Mouse (Mus musculus) erythroblast, embryonic 14.5 days (primary cell): ENCODE results near the gene Gpatch11. TPM values are rescaled to one million over a fixed set of nuclear protein-coding genes. Genes with fewer than 3 reads are reported as not detected.

ENCODE experiments used
- H3K27me3 ChIP-seq: 2 replicates; pipeline ENCODE4 v1.6.1; 2012; ENCODE audit warnings: inconsistent platforms; ENCODE audit not compliant: control insufficient read depth
- H3K36me3 ChIP-seq: 2 replicates; pipeline ENCODE4 v1.6.1; 2012; ENCODE audit warnings: mild to moderate bottlenecking, inconsistent platforms; ENCODE audit not compliant: control insufficient read depth
- H3K4me1 ChIP-seq: 2 replicates; pipeline ENCODE4 v1.6.1; 2012; ENCODE audit warnings: inconsistent platforms; ENCODE audit not compliant: control insufficient read depth
- H3K4me3 ChIP-seq: replicated peaks from 2 replicates; pipeline ENCODE3; 2012; ENCODE audit warnings: moderate library complexity, mild to moderate bottlenecking, inconsistent platforms
- H3K9me3 ChIP-seq: 2 replicates; pipeline ENCODE4 v1.6.1; 2012; ENCODE audit warnings: low read length, inconsistent platforms, mixed read lengths; ENCODE audit not compliant: control insufficient read depth
- GATA1 ChIP-seq: IDR thresholded peaks from 2 replicates; pipeline ENCODE4 v1.6.1; 2012; ENCODE audit warnings: low read length, inconsistent platforms, mixed read lengths
- TAL1 ChIP-seq: IDR thresholded peaks from 3 replicates; pipeline ENCODE4 v1.6.1; 2012; ENCODE audit warnings: low read length, inconsistent platforms, mixed read lengths
- polyA plus RNA-seq: library from polyadenylated mRNA; stranded (reverse); fragments of >175 nt; gene quantifications from 2 replicates; pipeline ENCODE4 v1.2.3, GENCODE M21; 2012

Gpatch11 gene
- polyA plus RNA-seq, 1 experiment: 0.56 TPM

DNA sequence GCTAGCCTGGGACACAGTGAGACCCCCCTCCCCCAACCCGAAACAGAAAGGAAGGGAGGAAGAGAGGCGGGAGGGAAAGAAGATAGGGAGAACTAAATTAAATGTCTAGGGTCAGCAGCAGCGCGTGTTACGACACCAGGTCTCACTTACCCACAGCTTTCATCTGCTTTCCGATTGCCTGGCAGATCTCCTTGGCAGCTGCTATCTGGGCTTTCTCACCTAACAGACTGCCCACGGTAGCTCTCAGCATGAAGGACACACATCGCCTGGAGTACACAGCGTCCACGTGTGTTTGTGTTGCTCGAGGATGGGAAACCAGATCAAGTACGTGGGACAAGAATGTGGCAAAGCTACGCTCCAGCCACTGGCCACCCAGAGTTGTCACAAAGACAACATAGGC lies 11.0 kb upstream of the Gpatch11 start:
- Histone ChIP-seq H3K9me3 (no peaks in the 10 kb centered on the region), H3K36me3 (peaks cover 51% of the 10 kb centered on the region), H3K4me3 (no peak overlapping the region), H3K27me3 (no peaks in the 10 kb centered on the region), H3K4me1 (no peaks in the 10 kb centered on the region)
- TF ChIP-seq TAL1: no peak

DNA sequence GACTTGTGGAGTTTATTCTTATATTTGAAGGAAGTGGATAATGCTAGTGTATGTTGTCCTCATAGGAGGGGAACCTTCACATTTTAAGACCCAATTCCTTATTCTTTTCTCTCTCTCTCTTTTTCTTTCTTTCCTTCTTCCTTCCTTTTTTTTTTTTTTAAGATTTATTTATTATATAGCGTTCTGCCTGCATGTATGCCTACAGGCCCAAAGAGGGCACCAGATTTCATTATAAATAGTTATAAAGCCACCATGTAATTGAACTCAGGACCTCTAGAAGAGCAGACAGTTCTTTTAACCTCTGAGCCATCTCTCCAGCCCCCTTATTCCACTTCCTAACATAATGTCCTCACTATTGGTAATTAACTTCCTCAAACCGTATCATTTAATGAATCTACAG lies 689 bp downstream of the Gpatch11 start:
- Histone ChIP-seq H3K4me1 (peaks cover 34% of the 10 kb centered on the region), H3K4me3 (peak overlapping the region; percentile 88), H3K36me3 (peaks cover 37% of the 10 kb centered on the region), H3K27me3 (no peaks in the 10 kb centered on the region), H3K9me3 (no peaks in the 10 kb centered on the region)
- TF ChIP-seq TAL1: no peak
- TF ChIP-seq GATA1: no peak

DNA sequence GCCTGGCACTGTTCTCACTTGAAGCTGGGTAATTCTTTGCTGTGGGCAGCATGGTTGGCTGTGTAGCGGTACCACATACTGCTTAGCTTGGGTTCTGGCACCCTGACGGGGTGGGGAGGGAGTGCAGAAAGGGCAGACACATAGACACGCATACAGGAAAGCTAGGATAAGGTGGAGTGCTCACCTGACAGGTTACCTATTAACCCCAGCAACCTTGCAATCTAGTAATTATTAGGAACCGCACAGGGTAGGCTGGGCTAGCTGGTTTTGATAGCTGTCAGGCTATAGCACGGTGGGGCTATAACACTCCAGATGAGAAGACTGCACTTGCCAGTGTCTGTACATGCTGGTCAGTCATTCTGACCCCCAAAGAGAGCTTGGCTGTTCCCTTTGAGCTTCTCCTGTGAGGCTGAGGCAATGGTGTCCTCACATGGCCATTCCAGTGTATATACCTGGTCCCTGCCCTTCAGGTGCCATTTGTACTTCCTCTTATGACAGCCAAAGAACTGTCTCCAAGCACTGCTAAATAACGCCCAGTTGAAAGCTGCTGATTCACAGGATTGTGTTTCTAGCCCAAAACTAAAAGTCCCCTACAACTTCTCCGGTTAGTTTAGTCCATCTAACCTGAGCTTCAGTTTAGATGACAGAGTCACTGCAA lies 7.0 kb downstream of the Gpatch11 start:
- no peak overlapping the region for H3K4me3 ChIP-seq
- H3K27me3 ChIP-seq: no peaks in the 10 kb centered on the region
- no peak for TF ChIP-seq GATA1
- TF ChIP-seq TAL1: no peak
- H3K36me3 ChIP-seq: peaks cover 89% of the 10 kb centered on the region
- H3K4me1 ChIP-seq: peaks cover 19% of the 10 kb centered on the region
- H3K9me3 ChIP-seq: no peaks in the 10 kb centered on the region

DNA sequence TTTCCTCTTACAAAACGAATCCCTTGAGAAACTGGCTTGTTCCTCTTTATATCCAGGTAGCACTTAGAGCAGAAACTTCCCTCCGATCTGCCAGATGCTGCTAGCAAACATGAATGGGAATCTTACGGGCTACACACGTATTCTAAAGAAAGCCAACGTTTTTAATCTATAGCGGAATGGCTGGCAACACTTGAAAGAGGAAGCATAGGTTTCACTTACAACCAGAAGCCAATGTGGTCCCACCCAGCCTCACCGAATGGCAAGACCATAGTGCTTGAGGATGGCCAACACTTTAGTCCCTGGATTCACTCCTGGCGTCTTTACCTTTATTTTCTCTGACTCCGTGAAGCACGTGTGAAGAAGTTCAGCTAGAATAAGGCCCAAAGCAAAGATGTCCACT lies 20.9 kb downstream of the Gpatch11 start:
- Histone ChIP-seq H3K27me3 (no peaks in the 10 kb centered on the region), H3K9me3 (no peaks in the 10 kb centered on the region), H3K4me1 (no peaks in the 10 kb centered on the region), H3K4me3 (no peak overlapping the region), H3K36me3 (peaks cover 54% of the 10 kb centered on the region)
- no peak for TF ChIP-seq TAL1
- TF ChIP-seq GATA1: no peak

DNA sequence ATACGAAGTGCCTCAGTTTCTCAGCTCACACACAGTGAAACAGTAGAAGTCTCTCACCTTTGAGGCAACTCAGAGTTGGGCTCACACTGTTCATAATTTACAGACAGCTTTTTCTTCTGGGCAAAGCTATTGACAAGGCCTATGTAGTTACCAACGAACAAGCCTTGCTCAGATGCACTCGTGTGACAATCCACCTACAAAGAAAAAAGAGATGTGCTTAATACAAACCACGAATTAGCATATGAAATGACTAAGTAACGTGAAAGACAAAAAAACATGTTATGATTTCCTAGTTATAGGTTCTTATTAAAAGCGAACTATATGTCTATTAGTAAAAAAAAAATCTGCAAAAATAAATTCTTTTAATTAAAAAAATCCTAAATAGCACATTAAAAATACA lies 38.5 kb downstream of the Gpatch11 start:
- H3K4me3 ChIP-seq: no peak overlapping the region
- no peaks in the 10 kb centered on the region for H3K9me3 ChIP-seq
- H3K4me1 ChIP-seq: no peaks in the 10 kb centered on the region
- peaks cover 66% of the 10 kb centered on the region for H3K36me3 ChIP-seq
- no peak for TF ChIP-seq TAL1
- no peak for TF ChIP-seq GATA1
- H3K27me3 ChIP-seq: no peaks in the 10 kb centered on the region

DNA sequence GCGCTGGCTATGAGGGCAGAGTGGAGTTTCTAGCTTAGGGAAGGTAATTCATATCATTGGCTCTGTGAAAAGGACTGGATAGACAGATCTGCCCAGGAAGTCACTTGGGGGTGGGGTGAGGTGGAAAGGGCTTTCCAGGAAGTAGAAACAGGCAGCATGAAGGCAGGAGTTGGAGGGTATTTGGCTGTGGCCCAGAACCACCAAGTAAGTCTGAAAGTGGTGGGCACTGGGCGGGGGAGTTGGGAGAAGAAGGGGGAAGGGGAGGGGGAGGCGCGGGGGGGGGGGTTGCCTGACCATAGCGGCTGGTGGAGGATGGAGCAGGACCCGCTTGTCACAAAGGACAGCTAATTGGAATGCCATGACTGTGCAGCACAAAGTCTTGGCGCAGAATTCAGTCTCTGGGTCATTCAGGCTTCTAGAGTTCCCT lies 46.5 kb downstream of the Gpatch11 start:
- H3K36me3 ChIP-seq: peaks cover 21% of the 10 kb centered on the region
- H3K4me1 ChIP-seq: peaks cover 22% of the 10 kb centered on the region
- peak overlapping the region; percentile 82 for H3K4me3 ChIP-seq
- peaks cover 3% of the 10 kb centered on the region for H3K9me3 ChIP-seq
- H3K27me3 ChIP-seq: no peaks in the 10 kb centered on the region
- TF ChIP-seq TAL1 (no peak), GATA1 (no peak)

DNA sequence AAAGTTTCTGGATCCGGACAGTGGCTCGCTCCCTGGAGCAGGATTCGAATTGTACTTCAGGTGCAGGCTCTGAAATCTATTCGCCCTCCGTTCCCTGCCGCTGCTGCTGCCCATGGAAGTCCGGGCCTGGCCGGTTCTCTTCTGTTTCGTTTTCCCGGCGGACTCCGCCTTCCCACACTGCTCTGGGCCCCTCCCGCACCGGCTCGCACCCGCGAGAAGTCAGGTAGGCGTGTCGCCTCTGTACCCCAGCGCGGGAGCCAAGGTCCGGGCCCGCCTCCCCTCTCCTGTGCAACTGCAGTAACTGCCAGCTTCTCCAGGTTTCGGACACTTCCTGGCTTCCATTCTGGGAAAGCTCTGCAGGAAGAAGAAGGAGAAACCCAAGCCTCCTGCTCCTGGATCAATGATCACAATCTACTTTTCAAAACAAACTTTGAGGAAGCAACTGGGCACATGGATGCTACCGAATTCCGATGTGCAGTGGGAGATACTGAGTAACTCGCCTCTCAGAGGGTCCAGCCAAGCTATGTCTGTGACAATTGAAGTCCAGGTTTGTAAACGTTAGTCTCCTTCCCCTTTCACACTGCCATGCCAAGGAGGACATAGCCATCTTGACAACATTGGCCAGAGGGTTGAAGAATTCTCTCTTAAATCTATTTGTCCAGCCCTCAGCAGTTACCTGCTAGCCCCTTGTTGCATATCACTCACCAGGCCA lies 47.2 kb downstream of the Gpatch11 start, which contains the start of gene Eif2ak2:
Eif2ak2 (minus strand) TSS at position 173 of the 712 bp plus-strand sequence.
- TF ChIP-seq TAL1: no peak
- no peak for TF ChIP-seq GATA1
- peaks cover 22% of the 10 kb centered on the region for H3K4me1 ChIP-seq

DNA sequence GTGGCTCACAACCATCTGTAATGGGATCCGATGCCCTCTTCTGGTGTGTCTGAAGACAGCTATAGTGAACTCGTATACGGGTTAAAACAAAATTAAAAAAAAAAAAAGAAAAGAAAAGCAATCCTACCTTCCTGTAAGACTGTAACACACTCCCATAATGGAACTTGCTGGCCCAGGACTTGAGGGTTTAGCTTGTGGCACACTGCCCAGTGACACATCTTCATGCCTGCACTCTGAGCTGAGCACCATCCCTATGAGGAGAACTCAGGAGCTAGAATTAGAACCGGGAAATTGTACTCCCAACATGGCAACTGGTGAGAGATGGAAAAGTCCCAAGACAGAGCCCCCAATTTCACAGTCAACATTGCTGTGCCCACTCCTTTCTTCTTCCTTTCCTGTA lies 47.9 kb downstream of the Gpatch11 start:
- H3K27me3 ChIP-seq: no peaks in the 10 kb centered on the region
- H3K4me1 ChIP-seq: peaks cover 22% of the 10 kb centered on the region
- TF ChIP-seq GATA1 (no peak), TAL1 (no peak)

More for the DNA sequence above, 47.2 kb downstream of the Gpatch11 start, which contains the start of gene Eif2ak2:
- H3K4me3 ChIP-seq: peak within 1 kb of the TSS; percentile 82
- no peaks in the 10 kb centered on the region for H3K27me3 ChIP-seq
- H3K9me3 ChIP-seq: peaks cover 3% of the 10 kb centered on the region
- peaks cover 17% of the 10 kb centered on the region for H3K36me3 ChIP-seq

DNA sequence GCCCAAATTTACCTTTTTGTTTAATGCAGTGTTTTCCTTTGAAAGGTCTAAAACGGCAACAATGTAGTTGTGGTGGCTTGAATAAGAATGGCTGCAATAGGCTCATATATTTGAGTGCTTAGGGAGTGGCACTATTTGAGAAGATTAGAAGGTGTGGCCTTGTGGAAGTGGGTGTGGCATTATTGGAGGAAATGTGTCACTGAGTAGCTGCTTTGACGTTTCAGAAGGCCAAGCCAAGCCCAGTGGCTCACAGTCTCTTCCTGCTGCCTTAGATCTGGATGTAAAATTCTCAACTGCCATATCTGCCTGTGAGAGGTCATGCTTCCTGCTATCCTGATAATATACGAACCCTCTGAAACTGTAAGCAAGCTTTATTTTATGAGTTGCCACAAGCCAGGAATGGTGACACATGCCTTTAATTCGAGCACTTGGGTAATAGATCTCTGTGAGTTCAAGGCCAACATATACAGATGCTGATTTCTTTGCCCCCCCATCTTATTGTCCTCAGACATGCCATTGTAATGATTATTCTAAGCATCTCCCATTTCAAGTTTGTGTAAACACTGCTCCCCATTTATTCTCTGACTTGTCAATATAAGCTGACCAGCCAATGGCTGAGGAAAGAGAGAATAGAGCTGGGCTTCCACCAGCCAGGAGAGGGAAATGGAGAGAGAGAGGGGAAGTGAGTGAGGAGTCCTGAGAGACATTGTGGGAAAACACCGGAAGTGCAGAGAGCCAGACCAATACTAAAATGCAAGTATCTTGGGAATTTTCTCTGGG lies 50.1 kb downstream of the Gpatch11 start:
- Histone ChIP-seq H3K27me3 (no peaks in the 10 kb centered on the region), H3K36me3 (peaks cover 2% of the 10 kb centered on the region), H3K4me3 (no peak overlapping the region), H3K4me1 (peaks cover 20% of the 10 kb centered on the region), H3K9me3 (peaks cover 3% of the 10 kb centered on the region)
- TF ChIP-seq GATA1 (no peak), TAL1 (no peak)

More for the DNA sequence above, 47.9 kb downstream of the Gpatch11 start:
- H3K4me3 ChIP-seq: no peak overlapping the region
- peaks cover 10% of the 10 kb centered on the region for H3K36me3 ChIP-seq
- peaks cover 3% of the 10 kb centered on the region for H3K9me3 ChIP-seq
